Mouse (Mus musculus): ENCODE results near the gene Adgrl3. TPM values are rescaled to one million over a fixed set of nuclear protein-coding genes. Genes with fewer than 3 reads are reported as not detected.

Adgrl3 gene
- polyA plus RNA-seq, 1 experiment from 2014 or later, result 66.6 TPM

GRCm38 (mm10) chr5:81077990-81078389 is 58.1 kb downstream of the Adgrl3 start:
- no peaks in the 10 kb centered on the region for H3K9me3 ChIP-seq
- H3K36me3 ChIP-seq, result no peaks in the 10 kb centered on the region
- H3K27me3 ChIP-seq, result no peaks in the 10 kb centered on the region
- ATAC-seq (ENCODE audit: low FRiP score, low read depth), result no peak
- 0 out of 2 replicates have a peak, but pooled peaks cover 3% of the 10 kb centered on the region for H3K4me1 ChIP-seq (replicated peaks)
- H3K4me3 ChIP-seq, result no peak overlapping the region
- H3K4me2 ChIP-seq, result no peak overlapping the region
- H3K27ac ChIP-seq (replicated peaks), result no peak overlapping the region
- WGBS, result 88% methylated on average over 1 of the region's 1 CpGs
- H3K9ac ChIP-seq, result no peak overlapping the region

- no peak overlapping the region for H3K4me2 ChIP-seq
- no peak for ATAC-seq (ENCODE audit: low FRiP score, low read depth)
- WGBS, result 69% methylated on average over 5 of the region's 5 CpGs
- H3K27ac ChIP-seq (replicated peaks), result no peak overlapping the region
- H3K9ac ChIP-seq, result no peak overlapping the region
- H3K9me3 ChIP-seq, result no peaks in the 10 kb centered on the region
- H3K4me1 ChIP-seq (replicated peaks), result peaks cover 11% of the 10 kb centered on the region
- no peaks in the 10 kb centered on the region for H3K27me3 ChIP-seq
- no peaks in the 10 kb centered on the region for H3K36me3 ChIP-seq
- H3K4me3 ChIP-seq, result no peak overlapping the region
These were observed 63.9 kb downstream of the Adgrl3 start for GRCm38 (mm10) chr5:81083698-81084360.

GRCm38 (mm10) chr5:81085152-81085551 is 65.2 kb downstream of the Adgrl3 start:
- no peak for ATAC-seq (ENCODE audit: low FRiP score, low read depth)
- peaks cover 11% of the 10 kb centered on the region for H3K4me1 ChIP-seq (replicated peaks)
- no peak overlapping the region for H3K4me2 ChIP-seq
- no peaks in the 10 kb centered on the region for H3K27me3 ChIP-seq
- H3K36me3 ChIP-seq, result no peaks in the 10 kb centered on the region
- no peak overlapping the region for H3K9ac ChIP-seq
- no peak overlapping the region; the same call in 1 of the 2 replicates for H3K27ac ChIP-seq (replicated peaks)
- H3K9me3 ChIP-seq, result no peaks in the 10 kb centered on the region
- WGBS, result 34% methylated on average over 4 of the region's 4 CpGs
- no peak overlapping the region for H3K4me3 ChIP-seq

GRCm38 (mm10) chr5:81088667-81089066 is 68.7 kb downstream of the Adgrl3 start:
- Histone ChIP-seq H3K27ac (replicated peaks) (no peak overlapping the region), H3K4me1 (replicated peaks) (peaks cover 14% of the 10 kb centered on the region), H3K27me3 (no peaks in the 10 kb centered on the region), H3K36me3 (no peaks in the 10 kb centered on the region), H3K4me3 (no peak overlapping the region), H3K4me2 (no peak overlapping the region), H3K9ac (no peak overlapping the region), H3K9me3 (no peaks in the 10 kb centered on the region)
- 66% methylated on average over 2 of the region's 2 CpGs for WGBS
- no peak for ATAC-seq (ENCODE audit: low FRiP score, low read depth)

- no peak for ATAC-seq (ENCODE audit: low FRiP score, low read depth)
- WGBS, result 78% methylated on average over 3 of the region's 3 CpGs
- H3K27me3 ChIP-seq, result no peaks in the 10 kb centered on the region
- H3K4me3 ChIP-seq, result no peak overlapping the region
- no peak overlapping the region for H3K27ac ChIP-seq (replicated peaks)
- H3K9ac ChIP-seq, result no peak overlapping the region
- H3K4me2 ChIP-seq, result no peak overlapping the region
- no peaks in the 10 kb centered on the region for H3K9me3 ChIP-seq
- peaks cover 3% of the 10 kb centered on the region; the same call in 1 of the 2 replicates for H3K4me1 ChIP-seq (replicated peaks)
- H3K36me3 ChIP-seq, result no peaks in the 10 kb centered on the region
These were observed 74.7 kb downstream of the Adgrl3 start for GRCm38 (mm10) chr5:81094618-81095017.

- H3K4me2 ChIP-seq, result no peak overlapping the region
- no peak for ATAC-seq (ENCODE audit: low FRiP score, low read depth)
- no peak overlapping the region for H3K4me3 ChIP-seq
- H3K9me3 ChIP-seq, result no peaks in the 10 kb centered on the region
- 88% methylated on average over 4 of the region's 4 CpGs for WGBS
- no peaks in the 10 kb centered on the region for H3K27me3 ChIP-seq
- H3K27ac ChIP-seq (replicated peaks), result no peak overlapping the region
- H3K4me1 ChIP-seq (replicated peaks), result peaks cover 3% of the 10 kb centered on the region; the same call in 1 of the 2 replicates
- no peak overlapping the region for H3K9ac ChIP-seq
- no peaks in the 10 kb centered on the region for H3K36me3 ChIP-seq
These were observed 77.2 kb downstream of the Adgrl3 start for GRCm38 (mm10) chr5:81097131-81097530.

- no peak for ATAC-seq (ENCODE audit: low FRiP score, low read depth)
- Histone ChIP-seq H3K36me3 (no peaks in the 10 kb centered on the region), H3K4me1 (replicated peaks) (no peaks in the 10 kb centered on the region), H3K27me3 (no peaks in the 10 kb centered on the region), H3K9me3 (no peaks in the 10 kb centered on the region), H3K9ac (no peak overlapping the region), H3K27ac (replicated peaks) (no peak overlapping the region), H3K4me3 (no peak overlapping the region), H3K4me2 (no peak overlapping the region)
- 89% methylated on average over 1 of the region's 1 CpGs for WGBS
These were observed 87.5 kb downstream of the Adgrl3 start for GRCm38 (mm10) chr5:81107431-81107830.

- Histone ChIP-seq H3K4me3 (no peak overlapping the region), H3K4me1 (replicated peaks) (0 out of 2 replicates have a peak, but pooled peaks cover 2% of the 10 kb centered on the region), H3K36me3 (no peaks in the 10 kb centered on the region), H3K9me3 (no peaks in the 10 kb centered on the region), H3K27me3 (no peaks in the 10 kb centered on the region), H3K4me2 (no peak overlapping the region), H3K9ac (no peak overlapping the region), H3K27ac (replicated peaks) (no peak overlapping the region)
- ATAC-seq (ENCODE audit: low FRiP score, low read depth), result no peak
- WGBS, result 22% methylated on average over 4 of the region's 4 CpGs
These were observed 104.5 kb downstream of the Adgrl3 start for GRCm38 (mm10) chr5:81124483-81124882.

- Histone ChIP-seq H3K27me3 (no peaks in the 10 kb centered on the region), H3K4me1 (replicated peaks) (0 out of 2 replicates have a peak, but pooled peaks cover 2% of the 10 kb centered on the region), H3K9me3 (no peaks in the 10 kb centered on the region), H3K4me2 (no peak overlapping the region), H3K4me3 (no peak overlapping the region), H3K9ac (no peak overlapping the region), H3K36me3 (no peaks in the 10 kb centered on the region), H3K27ac (replicated peaks) (no peak overlapping the region)
- WGBS, result 43% methylated on average over 3 of the region's 3 CpGs
- no peak for ATAC-seq (ENCODE audit: low FRiP score, low read depth)
These were observed 107.7 kb downstream of the Adgrl3 start for GRCm38 (mm10) chr5:81127639-81128038.

GRCm38 (mm10) chr5:81136394-81136793 is 116.5 kb downstream of the Adgrl3 start:
- Histone ChIP-seq H3K9ac (no peak overlapping the region), H3K9me3 (no peaks in the 10 kb centered on the region), H3K4me3 (no peak overlapping the region), H3K4me2 (no peak overlapping the region), H3K27me3 (no peaks in the 10 kb centered on the region), H3K4me1 (replicated peaks) (no peaks in the 10 kb centered on the region), H3K27ac (replicated peaks) (no peak overlapping the region), H3K36me3 (no peaks in the 10 kb centered on the region)
- ATAC-seq (ENCODE audit: low FRiP score, low read depth), result no peak
- WGBS, result 57% methylated on average over 1 of the region's 1 CpGs

GRCm38 (mm10) chr5:81155791-81156190 is 135.9 kb downstream of the Adgrl3 start:
- peak overlapping the region; percentile 45; the same call in 1 of the 2 replicates for H3K27ac ChIP-seq (replicated peaks)
- no peaks in the 10 kb centered on the region for H3K9me3 ChIP-seq
- no peaks in the 10 kb centered on the region for H3K27me3 ChIP-seq
- H3K4me2 ChIP-seq, result peak overlapping the region; percentile 36
- no peak overlapping the region for H3K9ac ChIP-seq
- H3K4me3 ChIP-seq, result no peak overlapping the region
- WGBS, result 40% methylated on average over 12 of the region's 12 CpGs
- ATAC-seq (ENCODE audit: low FRiP score, low read depth), result peak; percentile 59
- no peaks in the 10 kb centered on the region for H3K36me3 ChIP-seq
- H3K4me1 ChIP-seq (replicated peaks), result peaks cover 22% of the 10 kb centered on the region

GRCm38 (mm10) chr5:81156281-81156680 is 136.3 kb downstream of the Adgrl3 start:
- peak overlapping the region; percentile 29; the same call in 1 of the 2 replicates for H3K27ac ChIP-seq (replicated peaks)
- WGBS, result 23% methylated on average over 2 of the region's 2 CpGs
- no peaks in the 10 kb centered on the region for H3K9me3 ChIP-seq
- no peak overlapping the region for H3K4me3 ChIP-seq
- H3K27me3 ChIP-seq, result no peaks in the 10 kb centered on the region
- peaks cover 22% of the 10 kb centered on the region for H3K4me1 ChIP-seq (replicated peaks)
- no peaks in the 10 kb centered on the region for H3K36me3 ChIP-seq
- no peak for ATAC-seq (ENCODE audit: low FRiP score, low read depth)
- no peak overlapping the region for H3K4me2 ChIP-seq
- no peak overlapping the region for H3K9ac ChIP-seq

- Histone ChIP-seq H3K4me3 (no peak overlapping the region), H3K4me1 (replicated peaks) (peaks cover 22% of the 10 kb centered on the region), H3K4me2 (no peak overlapping the region), H3K9ac (no peak overlapping the region), H3K27me3 (no peaks in the 10 kb centered on the region), H3K36me3 (no peaks in the 10 kb centered on the region), H3K27ac (replicated peaks) (peak overlapping the region; percentile 29; the same call in 1 of the 2 replicates), H3K9me3 (no peaks in the 10 kb centered on the region)
- ATAC-seq (ENCODE audit: low FRiP score, low read depth), result no peak
- WGBS, result 24% methylated on average over 5 of the region's 5 CpGs
These were observed 136.9 kb downstream of the Adgrl3 start for GRCm38 (mm10) chr5:81156796-81157195.
